Mouse (Mus musculus) spleen, adult 18-20 months (tissue): Measurements from ENCODE around the gene Hoxa7.

Source experiments
- DNase-seq, 2 experiments: peaks; one replicate each; pipeline ENCODE4 v3.0.0; 2022; ENCODE audit warnings: mixed read lengths in 2 of 2

Hoxa7 gene

DNA sequence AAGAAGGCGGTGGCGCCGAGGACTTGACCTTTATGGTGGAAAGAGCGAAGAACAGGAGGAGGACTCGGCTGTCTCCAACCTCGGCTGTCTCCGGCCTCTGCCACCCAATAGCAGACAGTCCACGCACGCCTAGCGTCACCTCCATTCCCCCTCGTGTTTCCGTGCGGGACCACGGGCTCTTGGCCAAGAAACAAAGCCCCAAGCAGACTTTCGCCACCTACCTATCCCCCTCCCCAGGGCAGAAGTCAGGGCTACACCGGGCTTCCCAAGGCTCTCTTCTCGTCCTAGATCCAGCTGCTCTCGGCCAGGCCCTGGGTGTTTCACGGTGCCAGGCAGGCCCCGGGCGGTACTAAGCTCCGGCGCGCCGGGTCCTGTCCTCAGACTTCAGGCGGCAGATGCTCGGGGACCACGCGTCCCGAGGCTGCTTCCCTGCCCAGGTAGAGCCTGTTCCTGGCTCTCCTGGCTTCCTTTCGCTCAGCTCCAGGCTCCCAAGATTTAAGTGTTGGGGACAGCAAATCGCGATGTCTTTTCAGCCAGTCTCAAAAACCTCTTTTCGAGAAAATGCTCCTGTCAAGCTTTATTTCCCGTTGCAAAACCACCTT is 31.2 kb upstream of the Hoxa7 start:
- DNase-seq: no peak

DNA sequence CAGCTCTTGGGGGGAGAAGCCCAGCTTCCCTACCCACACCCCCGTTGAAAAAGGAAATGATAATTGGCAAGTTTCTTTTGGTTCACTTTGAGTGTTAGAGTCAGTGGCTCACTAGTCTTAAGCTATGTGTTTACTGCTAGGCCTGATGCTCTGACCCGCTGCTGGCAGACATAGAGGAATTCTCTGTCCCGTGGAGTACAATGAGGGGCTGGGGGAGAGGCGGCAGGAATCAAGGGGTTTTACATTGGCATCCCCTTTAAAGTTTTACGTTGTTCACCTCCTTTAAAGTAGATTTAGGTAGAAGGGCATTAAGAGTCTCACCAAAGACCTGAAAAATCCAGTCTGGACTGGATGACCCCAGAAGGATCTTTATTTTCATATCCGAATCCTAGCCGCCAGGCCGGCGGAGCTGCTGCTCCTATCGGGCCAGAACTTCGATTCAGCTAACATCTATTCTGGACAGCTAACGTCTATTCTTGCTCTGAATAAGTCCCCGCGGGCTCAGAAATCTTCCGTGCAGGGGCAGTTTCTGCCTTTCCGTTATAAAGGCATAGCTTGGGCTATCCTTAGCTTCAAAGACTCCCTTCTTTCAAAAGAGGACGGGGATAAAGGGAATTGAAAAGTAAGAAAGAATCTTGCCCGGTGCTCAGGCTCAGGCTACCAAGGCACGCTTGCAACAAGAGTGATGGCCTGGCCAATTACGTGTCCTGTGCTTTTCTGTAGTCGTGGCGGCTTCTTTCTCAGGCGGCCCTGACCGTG is 30.5 kb upstream of the Hoxa7 start:
- DNase-seq: no peak

DNA sequence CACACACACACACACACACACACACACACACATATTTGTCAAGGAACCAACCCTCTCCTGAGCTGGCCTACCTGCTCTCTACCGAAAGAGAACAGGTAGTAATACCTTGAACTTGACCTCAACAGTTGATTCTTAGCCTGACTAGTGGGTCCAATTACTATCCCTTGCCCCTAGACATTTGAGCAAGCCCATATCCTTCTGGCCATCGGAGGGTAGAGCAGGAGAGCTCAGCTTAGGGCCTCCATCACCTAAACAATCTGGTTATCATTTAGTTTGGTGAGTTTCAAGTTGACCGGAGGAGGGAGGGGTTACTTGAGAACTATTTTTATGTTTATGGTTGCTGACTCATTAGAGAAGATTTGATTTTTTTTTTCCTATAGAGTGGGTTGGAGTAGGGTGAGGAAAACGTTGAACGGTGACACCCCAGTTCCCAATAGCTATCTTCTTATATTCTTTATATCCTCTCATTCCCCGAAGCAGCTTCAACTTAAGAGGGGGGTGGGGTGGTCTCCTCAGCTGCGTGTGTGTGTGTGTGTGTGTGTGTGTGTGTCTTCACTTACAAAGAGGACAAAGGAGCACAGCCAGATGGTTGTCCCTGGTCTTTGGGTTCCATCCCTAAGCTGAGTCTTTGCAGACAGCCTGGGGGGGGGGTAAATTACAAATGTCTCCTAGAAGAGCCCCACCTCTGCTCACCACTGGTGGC is 29.7 kb upstream of the Hoxa7 start:
- DNase-seq: no peak

- DNase-seq: no peak
These were observed 28.2 kb upstream of the Hoxa7 start for GRCm38 (mm10) chr6:52249826-52250225.

DNA sequence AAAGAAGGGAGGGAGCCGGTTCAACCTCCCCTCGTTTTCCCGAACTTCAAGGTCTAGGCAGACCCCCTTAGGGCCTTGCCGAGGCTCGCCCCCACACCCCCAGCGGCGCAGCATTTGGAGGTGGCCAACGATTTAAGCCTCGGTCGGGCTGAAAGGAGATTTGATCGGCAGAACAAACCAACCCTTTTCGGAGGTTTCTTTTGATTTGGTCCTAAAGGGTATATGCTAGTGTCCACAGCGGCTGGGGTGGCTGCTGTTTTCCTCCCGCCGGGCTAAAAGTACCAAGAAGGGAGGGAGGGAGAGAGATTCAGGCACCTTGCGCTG is 27.7 kb upstream of the Hoxa7 start:
- DNase-seq: no peak

GRCm38 (mm10) chr6:52248638-52249414 is 27.2 kb upstream of the Hoxa7 start:
- no peak for DNase-seq

GRCm38 (mm10) chr6:52247766-52248637 is 26.3 kb upstream of the Hoxa7 start:
- no peak for DNase-seq

GRCm38 (mm10) chr6:52246916-52247315 is 25.3 kb upstream of the Hoxa7 start:
- DNase-seq: no peak

GRCm38 (mm10) chr6:52246403-52246803 is 24.7 kb upstream of the Hoxa7 start:
- no peak for DNase-seq

DNA sequence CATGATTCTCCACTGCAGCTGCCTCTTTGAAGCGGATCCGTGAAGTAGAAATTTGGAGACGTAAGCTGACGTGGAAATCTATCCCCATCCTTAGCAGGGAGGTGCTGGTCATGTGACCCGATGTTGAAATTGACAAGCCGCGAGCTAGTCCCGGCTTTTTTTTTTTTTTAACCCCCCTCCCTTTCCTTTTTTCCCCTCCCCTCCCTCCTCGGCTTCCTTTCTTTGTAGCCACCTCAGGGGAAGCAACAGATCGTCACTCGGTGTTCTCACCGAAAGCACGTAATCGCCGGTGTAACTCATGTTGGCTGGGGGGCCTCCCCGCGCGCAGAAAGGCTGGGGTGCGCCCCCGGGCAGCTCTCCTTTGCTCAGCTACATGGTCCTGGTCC is 24.1 kb upstream of the Hoxa7 start, which contains the start of gene Hoxa11:
Hoxa11 (minus strand) TSS at position 54 of the 386 bp plus-strand sequence.
- no peak for DNase-seq

DNA sequence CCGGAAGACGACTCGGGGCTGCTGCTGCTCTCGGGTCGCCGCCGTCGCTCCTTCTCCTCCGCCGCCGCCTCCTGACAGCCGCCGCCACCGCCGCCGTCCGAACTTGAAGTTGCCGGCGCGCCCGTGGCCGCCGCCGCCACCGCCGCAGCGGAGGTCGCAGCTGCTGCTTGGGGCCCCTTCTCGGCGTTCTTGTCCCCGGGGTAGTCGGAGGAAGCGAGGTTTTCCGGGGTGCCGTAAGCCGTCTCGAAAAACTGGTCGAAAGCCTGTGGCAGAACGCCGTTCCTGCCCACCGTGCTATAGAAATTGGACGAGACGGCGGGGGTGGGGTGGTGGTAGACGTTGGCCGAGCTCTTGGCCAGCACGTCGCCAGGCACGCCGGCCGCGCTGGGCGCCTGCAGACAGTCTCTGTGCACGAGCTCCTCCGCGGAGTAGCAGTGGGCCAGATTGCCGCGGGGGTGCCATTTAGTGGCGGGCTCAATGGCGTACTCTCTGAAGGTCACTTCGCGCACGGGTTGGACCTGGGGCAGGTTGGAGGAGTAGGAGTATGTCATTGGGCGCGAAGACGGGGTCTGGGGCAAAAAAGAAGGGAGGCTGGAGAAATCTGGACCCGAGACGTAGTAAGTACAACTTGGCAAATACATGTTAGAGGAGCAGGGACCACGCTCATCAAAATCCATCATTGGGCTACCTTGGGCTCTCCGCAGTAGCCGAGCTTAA is 23.5 kb upstream of the Hoxa7 start:
- DNase-seq: no peak

GRCm38 (mm10) chr6:52244471-52245039 is 22.9 kb upstream of the Hoxa7 start:
- DNase-seq: no peak

GRCm38 (mm10) chr6:52243681-52244121 is 22.0 kb upstream of the Hoxa7 start:
- no peak for DNase-seq

GRCm38 (mm10) chr6:52242801-52243332 is 21.2 kb upstream of the Hoxa7 start:
- DNase-seq: no peak

DNA sequence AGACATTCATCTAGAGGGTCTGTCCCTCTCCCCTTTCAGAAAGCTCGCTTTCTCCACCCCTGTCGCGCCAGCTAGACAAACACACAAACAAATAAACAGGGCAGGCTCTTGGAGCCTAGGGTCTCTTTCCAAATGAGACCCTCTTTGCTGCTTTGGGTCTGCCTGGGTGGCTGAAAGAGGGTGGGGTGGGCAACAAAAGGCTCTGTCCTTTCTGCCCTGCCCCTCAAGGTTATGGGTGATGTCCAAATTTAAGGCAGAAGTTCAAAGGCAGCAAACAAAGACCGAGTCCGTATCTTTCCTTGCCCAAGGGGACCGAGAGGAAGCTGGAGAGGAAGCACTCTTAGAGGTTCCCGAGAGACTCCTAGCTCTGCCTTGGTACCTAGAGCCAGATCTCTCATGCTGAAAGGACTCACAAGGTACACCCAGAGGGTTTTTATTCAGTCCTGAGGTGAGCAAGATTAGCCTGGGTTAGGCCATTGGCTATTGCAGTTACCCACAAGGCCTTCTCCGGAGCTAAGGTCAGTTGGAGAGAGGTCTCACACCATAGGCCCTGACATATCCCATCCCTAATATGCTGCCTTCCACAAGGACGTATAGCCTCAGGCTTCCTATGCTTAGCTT is 19.5 kb upstream of the Hoxa7 start:
- DNase-seq: no peak

GRCm38 (mm10) chr6:52240389-52241000 is 18.8 kb upstream of the Hoxa7 start, which contains the start of gene Hoxa10:
Gene Hoxa10, minus strand, starts transcription at chr6:52240854.
- peak; percentile 59 to 76 for DNase-seq

DNA sequence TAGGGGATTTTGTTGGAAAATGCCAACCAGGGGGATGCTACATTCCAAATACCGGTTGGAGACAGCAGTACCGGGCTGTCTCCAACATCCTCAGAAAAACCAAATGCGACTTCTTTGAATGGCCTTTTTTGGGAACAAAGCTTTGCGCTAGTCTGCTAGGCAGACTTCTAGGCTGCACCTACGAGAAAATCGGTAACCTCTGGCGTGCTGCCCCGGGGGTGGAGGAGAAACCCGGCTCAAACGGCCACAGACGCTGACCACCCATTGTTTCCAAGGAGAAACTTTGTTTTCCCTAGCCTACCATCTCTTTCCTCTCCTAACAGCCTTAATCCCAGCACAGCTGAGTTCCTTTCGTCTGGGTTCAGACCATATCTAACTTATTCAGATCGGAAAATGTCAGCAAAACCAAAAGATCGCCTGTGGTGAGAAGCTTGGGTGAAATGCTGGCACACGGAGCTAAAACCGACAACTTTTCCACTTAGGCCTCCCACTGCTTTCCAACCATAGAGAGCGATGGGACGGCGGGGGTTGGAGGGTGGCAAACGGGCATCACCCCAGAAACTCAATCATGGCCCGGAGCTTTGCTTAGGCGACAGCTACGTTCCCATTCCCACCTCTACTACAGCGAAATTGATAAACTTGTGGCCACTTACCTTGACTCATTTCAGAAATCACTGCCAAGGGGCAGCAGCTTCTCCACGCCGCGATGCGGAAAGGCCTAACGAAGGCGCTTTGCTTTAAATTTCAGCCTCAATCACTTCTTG is 18.2 kb upstream of the Hoxa7 start:
- DNase-seq: no peak

DNA sequence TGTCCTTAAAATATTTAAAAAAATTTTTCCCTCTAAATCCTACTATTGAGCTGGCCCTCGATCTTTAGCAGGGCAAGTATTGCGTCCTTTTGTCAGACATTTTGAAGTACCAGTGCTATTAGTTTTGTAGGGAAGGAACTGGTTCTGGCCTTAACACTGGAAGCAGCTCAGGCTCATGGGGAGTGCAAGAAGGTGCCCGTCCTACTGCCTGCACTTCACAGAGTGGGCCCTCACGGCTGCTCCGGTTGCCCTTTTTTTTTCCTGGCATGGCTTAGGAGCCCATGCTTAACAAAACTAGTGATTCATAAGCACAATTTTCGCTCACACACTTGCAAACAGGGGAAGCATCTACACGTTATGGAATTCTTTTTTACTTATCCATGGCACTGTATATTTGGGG is 17.3 kb upstream of the Hoxa7 start:
- no peak for DNase-seq

- DNase-seq: no peak
These were observed 16.5 kb upstream of the Hoxa7 start for GRCm38 (mm10) chr6:52238155-52238545.
